Comparison of ENCODE assay signal across 17 mouse cellular contexts in the genomic region with DNA sequence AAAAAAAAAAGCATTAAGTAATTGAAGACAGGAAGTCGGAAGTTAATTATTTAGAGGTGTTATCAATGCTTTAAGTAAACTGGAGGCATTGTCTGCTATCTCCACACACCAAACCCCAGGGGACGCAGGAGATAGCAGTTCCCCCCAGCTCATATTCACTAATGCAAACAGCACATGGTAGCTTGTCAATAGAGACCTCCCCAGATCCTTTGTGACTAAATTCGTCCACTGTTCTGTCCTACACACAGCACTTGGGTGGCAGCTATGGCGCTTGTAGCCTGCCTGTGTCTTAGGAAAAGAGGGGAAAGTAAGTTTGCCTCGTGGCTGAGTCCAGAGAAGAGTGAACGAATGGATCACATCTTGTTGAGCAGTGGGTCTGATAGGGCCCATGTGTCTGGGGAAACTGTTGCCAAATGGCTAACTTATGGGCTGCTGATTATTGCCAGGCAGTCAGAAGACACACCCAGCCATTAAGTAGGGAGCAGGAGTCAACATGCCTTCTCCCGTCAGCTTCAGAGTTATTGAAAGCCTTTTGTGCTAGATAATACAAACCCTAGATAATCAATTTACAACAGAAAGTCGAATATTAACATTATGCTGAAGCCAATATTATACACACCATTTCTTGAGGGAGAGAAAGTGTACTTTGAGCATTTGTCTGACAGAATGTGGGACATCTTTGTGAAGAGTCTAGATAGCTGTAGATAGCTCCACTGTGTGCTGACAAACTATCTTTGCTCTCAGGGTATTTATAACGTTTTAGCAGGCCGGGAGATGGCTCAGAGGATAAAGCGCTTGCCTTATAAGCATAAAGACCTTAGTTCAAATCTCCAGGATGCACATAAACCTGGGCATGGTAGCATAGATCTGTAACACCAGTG.
DNase-seq lines count a peak whose midpoint lies in the region; ATAC-seq and TF ChIP-seq lines count a peak whose summit lies in the region.
"Had no signal": no experiment of that assay in that cellular context is flagged by ENCODE, and none has a peak within 500 bp of the region (broad histone marks: within the 10 kb centered on the region; RNA-seq: fewer than 3 reads in every experiment).

No protein-coding gene starts in this region.

- WGBS in intestine, embryonic 16.5 days = 47% methylated on average over 11 of the region's 11 CpGs
- WGBS in liver, embryonic 14.5 days (ENCODE audit: insufficient replicate concordance) = 24% methylated on average over 11 of the region's 11 CpGs
- 53% methylated on average over 11 of the region's 11 CpGs for WGBS in cerebellum, adult 2 months

- peak; percentile 59 for DNase-seq in MEL-GATA-1-ER (ENCODE audit: extremely low read depth, low read depth)
- DNase-seq in embryo, embryonic 10 days (ENCODE audit: low spot score) = peak; percentile 22
- peak in 1 of 3 experiments; percentile 1 for DNase-seq in liver, embryonic 14.5 days (ENCODE audit: low read depth in 3 of 3, low spot score in 3 of 3)
- DNase-seq in cerebellum, adult 2 months = no peak
- no peak for DNase-seq in urinary bladder, postnatal 14 days (ENCODE audit: low spot score)
- DNase-seq in urinary bladder, postnatal 10 days (ENCODE audit: low spot score) = no peak
- DNase-seq: cerebellum, adult 18-20 months; heart, adult 18-20 months; layer of hippocampus, adult 9-11 months; lung, postnatal 36 days had no signal

- ATAC-seq in intestine, embryonic 16.5 days = peak; percentile 77
- peak; percentile 86 for ATAC-seq in liver, embryonic 14.5 days (ENCODE audit: insufficient read depth)
- ATAC-seq: CD4-positive, CD25-positive, alpha-beta regulatory T cell, adult 4 months; midbrain, embryonic 15.5 days had no signal

- no peaks in the 10 kb centered on the region for H3K9me3 ChIP-seq in intestine, embryonic 16.5 days (ENCODE audit: control insufficient read depth, low read length)
- H3K9me3 ChIP-seq in liver, embryonic 14.5 days (ENCODE audit: control insufficient read depth, low read length) = no peaks in the 10 kb centered on the region
- H3K9me3 ChIP-seq: forebrain, embryonic 10.5 days; hindbrain, embryonic 15.5 days; kidney, embryonic 15.5 days; midbrain, embryonic 15.5 days; neural tube, embryonic 12.5 days had no signal

- no peak overlapping the region for H3K4me2 ChIP-seq in intestine, embryonic 16.5 days (ENCODE audit: low read depth, low read length)
- no peak overlapping the region for H3K4me2 ChIP-seq in liver, embryonic 14.5 days (ENCODE audit: low read depth)
- H3K4me2 ChIP-seq: hindbrain, embryonic 15.5 days; kidney, embryonic 15.5 days; midbrain, embryonic 15.5 days; neural tube, embryonic 12.5 days had no signal

- TF ChIP-seq CTCF in liver, embryonic 14.5 days (IDR thresholded peaks at IDR 0.05; ENCODE audit: low read depth) = no peak
- no peak for TF ChIP-seq CTCF in cerebellum, adult 2 months (IDR thresholded peaks at IDR 0.05; ENCODE audit: borderline replicate concordance, insufficient read depth, low read depth, low read length)

- no peak overlapping the region for H3K4me3 ChIP-seq in intestine, embryonic 16.5 days (ENCODE audit: low read length)
- H3K4me3 ChIP-seq in liver, embryonic 14.5 days (ENCODE audit: insufficient read depth in 1 of 2, low read depth in 2 of 2, low read length in 2 of 2) = no peak overlapping the region
- no peak overlapping the region for H3K4me3 ChIP-seq in cerebellum, adult 2 months (replicated peaks; ENCODE audit: insufficient read depth, low read depth, low read length)
- H3K4me3 ChIP-seq: forebrain, embryonic 10.5 days; hindbrain, embryonic 15.5 days; kidney, embryonic 15.5 days; midbrain, embryonic 15.5 days; neural tube, embryonic 12.5 days had no signal

- no peak overlapping the region for H3K27ac ChIP-seq in intestine, embryonic 16.5 days (ENCODE audit: low read length)
- H3K27ac ChIP-seq in liver, embryonic 14.5 days = peak overlapping the region; percentile 45; the same call in 1 of the 2 replicates
- no peak overlapping the region for H3K27ac ChIP-seq in cerebellum, adult 2 months (ENCODE audit: insufficient read depth, low read length)
- H3K27ac ChIP-seq: forebrain, embryonic 10.5 days; hindbrain, embryonic 15.5 days; kidney, embryonic 15.5 days; midbrain, embryonic 15.5 days; neural tube, embryonic 12.5 days had no signal

- H3K27me3 ChIP-seq in intestine, embryonic 16.5 days (replicated peaks; ENCODE audit: control insufficient read depth, insufficient read depth, low read length) = no peaks in the 10 kb centered on the region
- no peaks in the 10 kb centered on the region for H3K27me3 ChIP-seq in liver, embryonic 14.5 days (ENCODE audit: control insufficient read depth, insufficient read depth, low read length)
- no peaks in the 10 kb centered on the region for H3K27me3 ChIP-seq in cerebellum, adult 2 months (ENCODE audit: control insufficient read depth, insufficient read depth, low read length)
- H3K27me3 ChIP-seq: hindbrain, embryonic 15.5 days; kidney, embryonic 15.5 days; midbrain, embryonic 15.5 days; neural tube, embryonic 12.5 days had no signal

- no peak overlapping the region for H3K9ac ChIP-seq in intestine, embryonic 16.5 days (ENCODE audit: low read depth, low read length)
- H3K9ac ChIP-seq in liver, embryonic 14.5 days (replicated peaks) = no peak overlapping the region
- H3K9ac ChIP-seq: hindbrain, embryonic 15.5 days; kidney, embryonic 15.5 days; midbrain, embryonic 15.5 days; neural tube, embryonic 12.5 days had no signal

- H3K4me1 ChIP-seq in intestine, embryonic 16.5 days (ENCODE audit: control insufficient read depth, insufficient read depth, low read length) = no peaks in the 10 kb centered on the region
- H3K4me1 ChIP-seq in liver, embryonic 14.5 days (replicated peaks; ENCODE audit: control insufficient read depth in 2 of 2, insufficient read depth in 2 of 2, low read length in 1 of 2) = peaks cover 4 to 12% of the 10 kb centered on the region in 2 experiments; a peak in 2 of 4 replicates
- H3K4me1 ChIP-seq in cerebellum, adult 2 months (ENCODE audit: control insufficient read depth, insufficient read depth, low read length) = no peaks in the 10 kb centered on the region
- H3K4me1 ChIP-seq: kidney, embryonic 15.5 days; midbrain, embryonic 15.5 days had no signal

- TF ChIP-seq EP300 in liver, embryonic 14.5 days (IDR thresholded peaks at IDR 0.05; ENCODE audit: low read depth) = 0 out of 2 replicates have a peak, but pooled peaks have one; percentile 31

- TF ChIP-seq POLR2A in cerebellum, adult 2 months (IDR thresholded peaks at IDR 0.05; ENCODE audit: borderline replicate concordance, insufficient read depth, low read length) = no peak

- no peaks in the 10 kb centered on the region for H3K36me3 ChIP-seq in intestine, embryonic 16.5 days (ENCODE audit: control insufficient read depth, insufficient read depth, low read length)
- H3K36me3 ChIP-seq in liver, embryonic 14.5 days (replicated peaks; ENCODE audit: control insufficient read depth, insufficient read depth, low read depth) = no peaks in the 10 kb centered on the region
- H3K36me3 ChIP-seq: forebrain, embryonic 10.5 days; hindbrain, embryonic 15.5 days; kidney, embryonic 15.5 days; midbrain, embryonic 15.5 days; neural tube, embryonic 12.5 days had no signal

Comparison
In these comparisons a context has a peak if more than half of its experiments do, and no peak if none do; other contexts are left out.
1. DNase-seq: peak in MEL-GATA-1-ER (single experiment) and embryo, embryonic 10 days (single experiment); none in cerebellum, adult 2 months (0 of 2), urinary bladder, postnatal 14 days (single experiment) and urinary bladder, postnatal 10 days (single experiment).